Mouse (Mus musculus) lung, adult 2 months (tissue): Measurements from ENCODE around the gene Osm. TPM values are rescaled to one million over a fixed set of nuclear protein-coding genes. Genes with fewer than 3 reads are reported as not detected.

Experiments
- DNase-seq: peaks from one replicate; pipeline ENCODE4 v3.0.0; 2022
- H3K4me1 ChIP-seq: fragments of 200-500 bp; 2 replicates; pipeline ENCODE4 v1.6.1; 2011; ENCODE audit warnings: low read length; ENCODE audit not compliant: control insufficient read depth, insufficient read depth
- H3K4me3 ChIP-seq: fragments of 200-500 bp; replicated peaks from 2 replicates; pipeline ENCODE3; 2011; ENCODE audit warnings: low read depth, mild to moderate bottlenecking, control low read depth, low read length; ENCODE audit errors: extremely low read depth
- CTCF ChIP-seq: fragments of 200-500 bp; IDR thresholded peaks from 2 replicates; pipeline ENCODE4 v1.5.1; 2011; ENCODE audit warnings: mild to moderate bottlenecking, low read length, control low read depth; ENCODE audit not compliant: insufficient read depth
- POLR2A ChIP-seq: fragments of 200-500 bp; IDR thresholded peaks from 2 replicates; pipeline ENCODE4 v1.6.1; 2011; ENCODE audit warnings: low read depth, mild to moderate bottlenecking, control low read depth, low read length, borderline replicate concordance; ENCODE audit errors: extremely low read depth
- WGBS: fragments of 180-500 bp; shearing (Covaris S2); methylation state at CpG from one replicate; pipeline ENCODE4 v1.1.7; 2018; 5-methylcytosine and 5-hydroxymethylcytosine counted together
- polyA plus RNA-seq: library from polyadenylated mRNA; depleted of rRNA; stranded (reverse); fragments of >200 nt; gene quantifications from 2 replicates; pipeline ENCODE4 v1.2.3, GENCODE M21; 2012

Gene Osm
- polyA plus RNA-seq, 1 experiment = 1.0 TPM

DNA sequence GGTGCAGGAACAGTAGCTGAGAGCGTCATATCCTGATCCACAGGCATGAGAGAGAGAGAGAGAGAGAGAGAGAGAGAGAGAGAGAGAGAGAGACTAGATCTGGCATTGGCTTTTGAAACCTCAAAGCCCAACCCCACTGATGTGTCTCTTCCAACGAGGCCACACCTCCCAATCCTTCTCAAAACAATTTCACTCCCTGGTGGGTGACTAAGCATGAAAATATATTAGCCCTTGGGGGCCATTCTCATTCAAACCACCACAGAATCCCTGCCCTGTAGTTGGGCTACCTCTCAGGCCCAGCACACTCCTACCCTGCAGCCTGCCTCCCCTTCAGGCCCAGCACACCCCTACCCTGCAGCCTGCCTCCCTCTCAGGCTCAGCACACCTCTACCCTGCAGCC, 16.7 kb downstream of the Osm start:
- 63% methylated on average over 2 of the region's 2 CpGs for WGBS
- Histone ChIP-seq H3K4me1 (no peaks in the 10 kb centered on the region), H3K4me3 (no peak overlapping the region)
- no peak for TF ChIP-seq CTCF
- TF ChIP-seq POLR2A = no peak
- no peak for DNase-seq

DNA sequence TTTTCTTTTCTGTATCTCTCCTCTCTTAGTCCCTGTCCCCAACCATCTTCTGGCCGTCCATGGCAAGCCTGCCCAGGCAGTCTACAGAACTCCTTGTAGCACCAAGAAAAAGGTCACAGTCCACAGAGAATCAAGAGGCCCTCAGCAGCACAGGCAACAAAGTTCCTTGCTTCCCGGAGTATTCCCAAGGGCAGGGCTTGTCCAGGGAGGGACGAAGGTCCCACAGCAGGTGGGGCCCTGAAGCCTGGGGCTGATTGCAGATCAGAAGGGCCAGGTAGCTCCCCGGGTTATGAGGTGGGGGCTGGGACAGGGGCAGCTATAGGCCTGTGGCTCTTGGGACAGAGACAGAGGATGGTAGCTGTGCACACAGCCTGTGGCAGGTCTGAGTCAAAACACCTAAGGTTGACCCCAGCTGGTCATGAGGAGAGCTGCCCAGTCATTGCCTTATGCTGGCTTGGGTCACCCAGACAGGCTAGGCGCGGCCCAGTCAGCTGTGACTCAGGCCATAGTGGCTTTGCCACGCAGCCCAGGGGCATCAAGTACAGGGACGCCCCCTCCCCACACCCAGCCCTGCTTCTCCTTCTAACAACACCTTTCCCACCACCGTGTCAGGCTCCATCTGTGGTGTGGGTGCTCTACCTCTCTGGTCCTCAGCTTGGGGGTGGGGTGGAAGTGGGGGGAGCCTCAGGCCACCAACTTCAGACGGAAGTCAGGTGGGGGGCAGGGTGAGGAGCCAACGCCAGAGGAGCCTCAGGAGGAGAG, 20.8 kb downstream of the Osm start, which contains the start of gene Lif:
Lif (plus strand) TSS at position 712 of the 762 bp plus-strand sequence.
- 70% methylated on average over 11 of the region's 11 CpGs for WGBS
- Histone ChIP-seq H3K4me1 (peaks cover 10% of the 10 kb centered on the region), H3K4me3 (no peak within 1 kb of the TSS)
- TF ChIP-seq CTCF (no peak), POLR2A (no peak)
- DNase-seq = no peak

DNA sequence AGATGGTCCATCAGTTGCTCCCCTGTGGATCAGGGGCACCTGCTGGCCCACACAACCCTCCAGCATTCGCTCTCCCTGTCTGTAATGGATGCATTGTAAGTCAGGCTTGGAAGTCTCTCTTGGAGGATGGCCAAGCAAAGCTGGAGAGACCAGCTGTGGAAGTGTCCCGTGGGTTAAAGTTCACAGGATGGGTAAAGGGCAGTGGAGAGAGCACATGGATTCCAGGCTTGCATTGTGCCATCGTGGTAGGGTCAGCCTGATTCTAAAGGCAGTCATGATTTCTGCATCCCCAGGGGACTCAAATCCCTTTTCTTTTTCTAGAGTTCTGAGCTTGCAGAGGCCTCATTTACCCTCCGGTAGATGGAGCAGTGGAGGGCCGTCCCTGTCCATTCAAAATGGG, 21.5 kb downstream of the Osm start:
- no peak for DNase-seq
- TF ChIP-seq POLR2A = no peak
- TF ChIP-seq CTCF = no peak
- Histone ChIP-seq H3K4me3 (no peak overlapping the region), H3K4me1 (peaks cover 10% of the 10 kb centered on the region)
- 63% methylated on average over 5 of the region's 5 CpGs for WGBS

DNA sequence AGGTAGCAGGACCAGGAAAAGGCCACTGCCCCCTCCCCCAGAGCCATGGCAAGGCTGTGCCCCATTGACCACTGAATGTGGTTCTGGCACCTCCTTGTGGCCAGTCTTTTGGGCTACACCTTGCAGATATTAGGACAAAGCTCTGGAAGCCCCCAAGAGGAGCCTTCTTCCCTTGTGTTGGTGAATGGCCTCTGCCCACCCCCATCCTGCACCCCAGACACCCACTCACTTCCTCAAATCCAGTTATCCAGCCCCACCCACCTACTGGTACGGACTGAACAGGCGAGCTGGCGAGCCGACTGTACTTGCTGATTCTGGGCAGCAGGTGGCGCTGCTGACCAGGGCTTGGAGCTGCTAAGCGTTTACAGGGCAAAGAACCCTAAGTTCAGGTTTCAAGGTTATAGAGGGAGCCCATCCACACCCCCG, 22.4 kb downstream of the Osm start:
- H3K4me3 ChIP-seq = no peak overlapping the region
- TF ChIP-seq CTCF (peak; percentile 98), POLR2A (no peak)
- WGBS = under 1% methylated on average over 7 of the region's 7 CpGs
- peaks cover 10% of the 10 kb centered on the region for H3K4me1 ChIP-seq
- DNase-seq = peak; percentile 89

DNA sequence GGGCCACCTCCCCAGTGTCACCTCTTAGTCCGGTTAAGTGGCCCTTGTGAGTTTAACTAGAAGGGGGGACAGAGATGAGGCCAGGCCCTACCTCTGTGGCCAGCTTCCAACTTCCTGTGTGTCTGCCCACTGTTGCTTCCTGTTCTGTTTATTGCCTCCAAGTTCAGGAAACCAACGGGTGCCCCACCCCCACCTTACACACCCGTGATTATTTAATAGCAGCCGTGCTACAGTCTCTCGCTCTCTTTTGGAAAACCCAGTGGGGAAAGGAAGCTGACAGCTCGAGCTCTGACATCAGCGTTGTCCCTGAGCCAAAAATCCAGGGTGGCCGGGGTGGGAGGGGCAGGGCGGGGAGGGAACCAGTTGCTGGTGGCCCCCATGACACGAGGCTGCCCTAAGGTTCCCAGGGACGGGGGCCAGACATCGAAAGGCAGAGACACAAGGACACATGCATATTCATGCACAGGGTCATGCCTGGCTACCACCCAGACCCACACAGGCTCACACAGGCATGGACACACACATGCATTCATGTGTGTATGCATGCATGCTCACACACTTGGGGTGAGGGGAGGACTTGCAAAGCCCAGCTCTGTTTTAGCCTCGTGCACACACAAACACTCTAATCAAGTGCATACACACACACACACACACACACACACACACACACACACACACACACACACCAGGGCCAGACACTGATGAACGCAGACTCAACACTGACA, 24.4 kb downstream of the Osm start:
- 7% methylated on average over 14 of the region's 14 CpGs for WGBS
- no peak for TF ChIP-seq POLR2A
- TF ChIP-seq CTCF = no peak
- peak; percentile 49 for DNase-seq
- Histone ChIP-seq H3K4me3 (peak overlapping the region; percentile 43), H3K4me1 (peaks cover 12% of the 10 kb centered on the region)

DNA sequence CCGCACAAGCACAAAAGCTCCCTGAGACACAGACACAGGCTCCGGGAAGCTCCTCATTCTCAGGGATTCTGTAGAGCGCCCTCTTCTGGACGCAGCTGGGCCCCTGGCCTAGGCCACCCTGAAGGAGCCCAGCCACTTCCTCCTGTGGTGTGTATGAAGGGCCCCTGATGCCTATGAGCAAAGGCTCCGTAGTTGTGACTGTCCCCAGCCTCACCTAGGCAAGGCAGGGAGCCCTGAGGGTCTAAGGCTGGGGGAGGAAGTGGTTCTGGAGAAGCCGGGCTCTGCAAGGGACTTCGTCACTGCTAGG, 24.9 kb downstream of the Osm start:
- TF ChIP-seq POLR2A (no peak), CTCF (peak; percentile 51)
- no peak overlapping the region for H3K4me3 ChIP-seq
- 38% methylated on average over 7 of the region's 7 CpGs for WGBS
- H3K4me1 ChIP-seq = peaks cover 12% of the 10 kb centered on the region
- DNase-seq = peak; percentile 66

DNA sequence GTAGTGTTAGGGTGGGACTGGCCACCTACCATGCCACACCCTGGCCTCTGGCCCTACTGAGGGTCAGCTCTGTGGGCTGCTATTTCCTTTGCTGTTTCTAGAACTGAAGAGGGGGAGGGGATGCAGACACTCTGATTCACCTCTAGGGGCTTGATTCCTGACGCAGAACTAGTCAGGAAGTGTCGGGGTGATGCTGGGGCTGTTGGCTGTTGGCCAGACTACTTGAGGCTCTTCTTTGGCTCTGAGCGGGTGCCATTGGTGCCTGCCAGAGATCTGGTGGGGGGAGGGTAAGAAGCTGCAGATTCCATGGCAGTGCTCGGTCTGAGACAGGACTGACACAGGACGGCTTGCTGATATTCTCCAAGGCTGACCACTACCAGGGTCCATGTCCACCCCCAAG, 25.7 kb downstream of the Osm start:
- DNase-seq = no peak
- Histone ChIP-seq H3K4me1 (peaks cover 12% of the 10 kb centered on the region), H3K4me3 (no peak overlapping the region)
- TF ChIP-seq CTCF (no peak), POLR2A (no peak)
- 28% methylated on average over 5 of the region's 5 CpGs for WGBS

DNA sequence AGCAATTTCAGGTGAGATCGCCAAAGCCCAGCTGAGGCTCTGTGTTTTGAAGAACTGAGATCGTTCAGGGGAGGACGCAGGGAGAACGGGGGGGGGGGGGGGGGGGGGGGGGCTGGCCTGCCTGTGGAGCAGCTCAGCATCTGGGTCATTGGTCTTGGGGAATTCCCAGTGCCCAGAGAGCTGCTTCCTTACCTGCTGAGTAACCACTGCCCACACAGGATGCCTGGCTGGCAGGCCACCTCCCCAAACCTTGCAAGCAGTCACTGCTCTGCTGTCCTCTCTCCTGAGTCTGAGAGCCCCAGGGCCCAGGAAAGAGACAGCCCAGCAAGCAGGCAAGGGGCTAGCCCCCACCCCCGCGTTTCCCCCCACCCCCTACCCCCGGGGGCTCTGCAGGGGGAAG, 26.6 kb downstream of the Osm start:
- Histone ChIP-seq H3K4me3 (no peak overlapping the region), H3K4me1 (peaks cover 12% of the 10 kb centered on the region)
- DNase-seq = no peak
- 36% methylated on average over 7 of the region's 7 CpGs for WGBS
- TF ChIP-seq CTCF = no peak
- no peak for TF ChIP-seq POLR2A

DNA sequence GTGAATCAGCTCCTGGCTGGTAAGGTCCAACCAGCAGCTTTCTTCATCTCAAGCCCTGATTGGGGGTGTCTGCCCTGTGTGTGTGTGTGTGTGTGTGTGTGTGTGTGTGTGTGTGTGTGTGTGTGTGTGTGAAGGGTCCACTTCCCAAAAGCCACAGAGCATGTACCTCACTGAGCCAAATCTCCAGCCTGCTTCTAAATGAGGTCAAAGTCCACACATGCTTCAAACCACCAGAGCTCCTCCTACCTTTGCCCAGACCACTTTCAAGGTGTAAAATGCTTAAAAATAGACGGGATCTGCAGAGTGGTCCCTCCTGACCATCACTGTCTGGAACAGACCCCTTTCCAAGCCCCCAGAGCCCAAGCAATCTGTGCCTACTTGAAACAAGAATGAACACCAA, 27.1 kb downstream of the Osm start:
- 62% methylated on average over 1 of the region's 1 CpGs for WGBS
- H3K4me3 ChIP-seq = no peak overlapping the region
- no peak for TF ChIP-seq POLR2A
- no peak for TF ChIP-seq CTCF
- DNase-seq = no peak
- H3K4me1 ChIP-seq = peaks cover 12% of the 10 kb centered on the region

DNA sequence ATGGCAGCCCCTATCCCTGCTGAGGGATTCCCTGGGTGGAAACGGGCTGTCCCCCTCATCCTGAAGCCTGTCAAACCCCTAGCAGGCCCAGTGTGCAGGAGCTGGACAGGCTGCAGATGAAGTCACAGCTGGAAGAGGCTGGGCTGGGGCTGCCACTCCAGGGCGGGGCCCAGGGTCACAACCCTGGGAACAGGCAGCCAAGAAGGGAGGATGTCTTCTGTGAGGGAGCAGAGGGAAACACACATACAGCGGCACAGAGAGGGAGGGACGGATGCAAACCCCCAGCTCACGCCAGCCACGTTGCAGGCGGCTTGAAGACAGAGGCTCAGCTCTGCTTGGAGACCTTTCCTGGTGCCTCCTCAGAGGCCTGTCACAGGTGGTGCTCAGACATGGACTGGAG, 27.8 kb downstream of the Osm start:
- Histone ChIP-seq H3K4me1 (peaks cover 12% of the 10 kb centered on the region), H3K4me3 (no peak overlapping the region)
- TF ChIP-seq CTCF (no peak), POLR2A (no peak)
- no peak for DNase-seq
- 48% methylated on average over 7 of the region's 7 CpGs for WGBS
